Mouse (Mus musculus) liver, embryonic 14.5 days (tissue): ENCODE results near the gene Oard1.

Experiments used
- CTCF ChIP-seq: IDR thresholded peaks from 2 replicates; pipeline ENCODE4 v1.5.1; 2016; ENCODE audit warnings: antibody characterized with exemption, low read depth, control low read depth
- EP300 ChIP-seq: IDR thresholded peaks from 2 replicates; pipeline ENCODE4 v1.6.1; 2016; ENCODE audit warnings: antibody characterized with exemption, low read depth

- TF ChIP-seq CTCF: no peak
- no peak for TF ChIP-seq EP300
Observed at GRCm38 (mm10) chr17:48371621-48372020, 38.2 kb upstream of the Oard1 start.
